Mouse (Mus musculus): ENCODE measurements around the gene Exoc3l. TPM values are rescaled to one million over a fixed set of nuclear protein-coding genes. Genes with fewer than 3 reads are reported as not detected.

The Exoc3l gene
- polyA plus RNA-seq, 1 experiment from 2014 or later, result 3.7 TPM

DNA sequence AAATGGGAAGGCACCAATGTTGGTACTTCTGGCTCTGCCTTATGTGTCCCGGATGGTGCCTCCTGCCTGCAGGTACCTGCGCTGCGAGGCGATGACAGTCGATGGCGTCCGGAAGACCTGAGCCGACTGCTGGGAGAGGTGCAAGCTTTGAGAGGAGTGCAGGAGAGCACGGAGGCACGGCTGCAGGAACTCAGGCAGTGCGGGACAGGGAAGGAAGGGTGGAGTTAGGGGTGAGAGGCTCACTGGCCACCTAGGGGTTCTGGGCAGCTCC lies 25.1 kb downstream of the Exoc3l start:
- Histone ChIP-seq H3K27me3 (ENCODE audit: control insufficient read depth, insufficient read depth, low read length) (peaks cover 4% of the 10 kb centered on the region; the same call in 1 of the 2 replicates), H3K27ac (replicated peaks) (no peak overlapping the region), H3K4me1 (replicated peaks; ENCODE audit: control insufficient read depth, insufficient read depth) (peaks cover 5% of the 10 kb centered on the region; the same call in 1 of the 2 replicates), H3K9me3 (ENCODE audit: control insufficient read depth, low read length) (no peaks in the 10 kb centered on the region), H3K4me3 (ENCODE audit: low read depth, low read length) (no peak overlapping the region), H3K9ac (ENCODE audit: low read length) (no peak overlapping the region), H3K36me3 (ENCODE audit: control insufficient read depth, insufficient read depth, low read length) (no peaks in the 10 kb centered on the region; the same call in 1 of the 2 replicates), H3K4me2 (replicated peaks; ENCODE audit: low read depth) (no peak overlapping the region)
- TF ChIP-seq CTCF (IDR thresholded peaks at IDR 0.05; ENCODE audit: low read depth) (no peak), EP300 (optimal IDR thresholded peaks at IDR 0.05) (no peak)
- no peak for DNase-seq (ENCODE audit: low spot score)
- WGBS, result 12% methylated on average over 11 of the region's 11 CpGs
- ATAC-seq (ENCODE audit: low FRiP score, low TSS enrichment), result no peak

DNA sequence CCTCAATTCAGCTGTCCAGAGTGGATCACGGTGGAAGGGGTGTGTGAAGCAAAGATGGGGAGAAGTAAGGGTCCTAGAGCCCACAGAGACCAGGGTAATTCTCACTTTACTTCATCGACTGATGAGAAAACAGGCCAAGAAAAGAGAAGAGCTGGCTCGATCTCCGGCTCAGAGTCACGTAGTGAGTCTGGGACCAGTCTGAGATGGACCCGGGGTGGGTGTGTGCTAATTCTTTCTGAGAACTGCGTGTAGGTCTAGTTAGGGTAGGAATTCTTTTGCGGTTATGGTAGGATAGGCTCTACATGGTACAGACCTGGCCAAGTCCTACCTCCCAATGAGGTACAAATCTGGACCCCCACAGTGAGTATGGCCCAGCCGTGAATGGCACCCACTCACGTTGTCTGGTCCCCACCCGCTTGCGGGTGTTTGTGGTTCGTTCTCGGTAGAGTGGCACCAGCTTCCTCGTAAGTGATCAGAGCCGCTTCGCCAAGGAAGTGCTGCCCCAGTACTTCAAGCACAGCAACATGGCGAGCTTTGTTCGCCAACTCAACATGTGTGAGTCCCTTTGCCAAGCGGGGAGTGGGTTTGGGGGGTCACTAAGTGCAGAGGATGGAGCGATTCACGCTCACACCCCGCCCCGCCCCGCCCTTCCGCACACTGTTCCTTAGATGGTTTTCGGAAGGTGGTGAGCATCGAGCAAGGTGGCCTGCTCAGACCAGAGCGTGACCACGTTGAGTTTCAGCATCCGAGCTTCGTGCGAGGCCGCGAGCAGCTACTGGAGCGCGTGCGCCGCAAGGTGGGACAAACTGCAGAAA lies 25.6 kb downstream of the Exoc3l start:
- TF ChIP-seq CTCF (IDR thresholded peaks at IDR 0.05; ENCODE audit: low read depth), result no peak
- no peak for TF ChIP-seq EP300 (optimal IDR thresholded peaks at IDR 0.05)
- Histone ChIP-seq H3K27me3 (ENCODE audit: control insufficient read depth, insufficient read depth, low read length) (peaks cover 4% of the 10 kb centered on the region; the same call in 1 of the 2 replicates), H3K4me2 (replicated peaks; ENCODE audit: low read depth) (peak overlapping the region; percentile 73), H3K27ac (replicated peaks) (no peak overlapping the region), H3K36me3 (ENCODE audit: control insufficient read depth, insufficient read depth, low read length) (no peaks in the 10 kb centered on the region; the same call in 1 of the 2 replicates), H3K9me3 (ENCODE audit: control insufficient read depth, low read length) (no peaks in the 10 kb centered on the region), H3K9ac (ENCODE audit: low read length) (no peak overlapping the region), H3K4me3 (ENCODE audit: low read depth, low read length) (peak overlapping the region; percentile 40), H3K4me1 (replicated peaks; ENCODE audit: control insufficient read depth, insufficient read depth) (0 out of 2 replicates have a peak, but pooled peaks cover 5% of the 10 kb centered on the region)
- WGBS, result 13% methylated on average over 39 of the region's 39 CpGs
- DNase-seq (ENCODE audit: low spot score), result peak; percentile 40
- 0 out of 2 replicates have a peak, but pooled peaks have one; percentile 1 for ATAC-seq (ENCODE audit: low FRiP score, low TSS enrichment)

DNA sequence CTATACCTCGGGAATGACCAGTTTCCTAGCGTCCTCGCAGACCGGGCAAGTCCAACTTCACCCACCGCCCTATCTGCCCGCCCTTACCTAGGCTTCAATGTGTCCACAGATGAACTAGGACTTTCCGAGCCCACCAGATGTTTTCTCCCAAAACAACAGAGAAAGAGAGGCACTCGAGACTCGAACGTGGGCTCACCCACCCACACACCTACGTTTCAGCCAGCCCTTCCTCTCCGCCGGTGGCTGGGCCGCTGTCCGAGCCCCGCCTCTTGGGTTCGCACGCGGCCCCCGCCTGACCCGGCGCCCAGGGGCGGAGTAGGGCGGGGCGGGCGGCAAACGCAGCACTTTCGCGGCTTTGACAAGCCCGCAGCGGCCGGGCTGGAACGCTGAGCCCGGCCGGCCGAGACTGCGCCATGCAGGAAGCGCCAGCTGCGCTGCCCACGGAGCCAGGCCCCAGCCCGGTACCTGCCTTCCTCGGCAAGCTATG lies 26.4 kb downstream of the Exoc3l start, which contains the start of gene Hsf4:
Gene Hsf4, plus strand, starts transcription at position 341 of the 487 bp plus-strand sequence.
- DNase-seq (ENCODE audit: low spot score) (peak; percentile 74), ATAC-seq (ENCODE audit: low FRiP score, low TSS enrichment) (peak; percentile 45)
- Histone ChIP-seq H3K4me1 (replicated peaks; ENCODE audit: control insufficient read depth, insufficient read depth) (0 out of 2 replicates have a peak, but pooled peaks cover 9% of the 10 kb centered on the region), H3K27me3 (ENCODE audit: control insufficient read depth, insufficient read depth, low read length) (peaks cover 4% of the 10 kb centered on the region; the same call in 1 of the 2 replicates), H3K4me2 (replicated peaks; ENCODE audit: low read depth) (peak within 1 kb of the TSS; percentile 73), H3K36me3 (ENCODE audit: control insufficient read depth, insufficient read depth, low read length) (no peaks in the 10 kb centered on the region; the same call in 1 of the 2 replicates), H3K9me3 (ENCODE audit: control insufficient read depth, low read length) (no peaks in the 10 kb centered on the region), H3K27ac (replicated peaks) (no peak within 1 kb of the TSS; the same call in 1 of the 2 replicates), H3K9ac (ENCODE audit: low read length) (peak within 1 kb of the TSS; percentile 48), H3K4me3 (ENCODE audit: low read depth, low read length) (peak within 1 kb of the TSS; percentile 40)
- 2% methylated on average over 42 of the region's 42 CpGs for WGBS
- TF ChIP-seq CTCF (IDR thresholded peaks at IDR 0.05; ENCODE audit: low read depth) (no peak), EP300 (optimal IDR thresholded peaks at IDR 0.05) (no peak)

DNA sequence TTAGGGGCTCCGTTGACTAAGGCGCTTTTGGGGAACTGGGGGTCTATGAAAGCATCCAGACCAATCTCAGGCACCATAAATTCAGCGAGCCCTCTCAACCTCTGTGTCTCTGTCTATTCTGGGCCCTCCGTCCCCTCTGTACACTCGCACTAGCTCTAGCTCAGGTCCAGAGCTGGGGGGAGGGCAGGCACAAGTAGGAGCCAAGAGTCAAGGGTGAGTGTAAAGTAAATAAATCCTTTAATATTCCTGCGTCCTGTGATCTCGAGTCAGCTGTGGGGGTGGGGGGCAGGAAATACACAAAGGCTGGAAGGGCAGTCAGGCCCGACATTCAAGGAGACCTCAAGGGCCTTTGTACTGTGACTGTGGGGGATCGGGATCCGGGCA lies 26.8 kb downstream of the Exoc3l start:
- H3K4me3 ChIP-seq (ENCODE audit: low read depth, low read length), result peak overlapping the region; percentile 40
- no peak overlapping the region; the same call in 1 of the 2 replicates for H3K27ac ChIP-seq (replicated peaks)
- H3K9ac ChIP-seq (ENCODE audit: low read length), result peak overlapping the region; percentile 48
- 23% methylated on average over 8 of the region's 10 CpGs for WGBS
- ATAC-seq (ENCODE audit: low FRiP score, low TSS enrichment), result peak; percentile 7; the same call in 1 of the 2 replicates
- H3K36me3 ChIP-seq (ENCODE audit: control insufficient read depth, insufficient read depth, low read length), result no peaks in the 10 kb centered on the region; the same call in 1 of the 2 replicates
- no peak for TF ChIP-seq CTCF (IDR thresholded peaks at IDR 0.05; ENCODE audit: low read depth)
- peak overlapping the region; percentile 73 for H3K4me2 ChIP-seq (replicated peaks; ENCODE audit: low read depth)
- H3K9me3 ChIP-seq (ENCODE audit: control insufficient read depth, low read length), result no peaks in the 10 kb centered on the region
- no peak for DNase-seq (ENCODE audit: low spot score)
- peaks cover 4% of the 10 kb centered on the region; the same call in 1 of the 2 replicates for H3K27me3 ChIP-seq (ENCODE audit: control insufficient read depth, insufficient read depth, low read length)
- 0 out of 2 replicates have a peak, but pooled peaks cover 9% of the 10 kb centered on the region for H3K4me1 ChIP-seq (replicated peaks; ENCODE audit: control insufficient read depth, insufficient read depth)

DNA sequence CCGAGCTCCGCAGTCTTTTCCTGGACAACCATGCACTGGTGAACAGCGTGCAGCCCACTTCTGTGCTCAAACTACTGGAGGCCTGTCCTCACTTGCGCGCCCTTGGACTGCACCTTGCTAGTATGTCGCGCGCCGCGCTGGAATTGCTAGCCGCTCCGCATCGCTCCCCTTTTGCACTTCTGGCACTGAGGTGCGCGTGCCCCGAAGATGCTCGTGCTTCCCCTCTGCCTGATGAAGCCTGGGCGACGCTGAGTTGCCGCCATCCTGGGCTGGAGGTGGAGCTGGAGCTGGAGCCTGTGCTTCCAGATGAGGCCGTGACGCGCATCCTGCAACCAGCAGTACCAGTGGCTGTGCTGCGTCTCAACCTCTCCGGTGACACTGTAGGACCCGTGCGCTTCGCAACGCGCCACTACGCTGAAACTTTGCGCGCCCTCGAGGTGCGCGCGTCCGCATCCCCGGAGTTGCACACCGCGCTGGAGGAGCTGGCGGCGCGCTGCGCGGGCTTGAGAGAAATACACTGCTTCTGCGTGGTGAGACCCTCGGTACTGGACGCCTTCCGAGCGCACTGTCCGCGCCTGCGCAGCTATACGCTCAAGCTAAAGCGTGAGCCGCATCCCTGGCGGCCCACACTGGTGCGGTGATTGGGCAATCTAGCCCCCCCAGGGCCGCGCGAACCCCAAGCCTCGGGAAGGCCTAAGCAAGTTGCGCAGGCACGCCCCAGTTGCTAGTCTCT lies 27.4 kb downstream of the Exoc3l start:
- no peaks in the 10 kb centered on the region; the same call in 1 of the 2 replicates for H3K36me3 ChIP-seq (ENCODE audit: control insufficient read depth, insufficient read depth, low read length)
- 0 out of 2 replicates have a peak, but pooled peaks cover 9% of the 10 kb centered on the region for H3K4me1 ChIP-seq (replicated peaks; ENCODE audit: control insufficient read depth, insufficient read depth)
- no peaks in the 10 kb centered on the region for H3K9me3 ChIP-seq (ENCODE audit: control insufficient read depth, low read length)
- 14% methylated on average over 65 of the region's 65 CpGs for WGBS
- no peak for TF ChIP-seq CTCF (IDR thresholded peaks at IDR 0.05; ENCODE audit: low read depth)
- H3K27me3 ChIP-seq (ENCODE audit: control insufficient read depth, insufficient read depth, low read length), result peaks cover 4% of the 10 kb centered on the region; the same call in 1 of the 2 replicates
- DNase-seq (ENCODE audit: low spot score) (peak; percentile 39), ATAC-seq (ENCODE audit: low FRiP score, low TSS enrichment) (no peak)
- peak overlapping the region; percentile 40 for H3K4me3 ChIP-seq (ENCODE audit: low read depth, low read length)
- H3K9ac ChIP-seq (ENCODE audit: low read length), result peak overlapping the region; percentile 35
- H3K4me2 ChIP-seq (replicated peaks; ENCODE audit: low read depth), result peak overlapping the region; percentile 73
- H3K27ac ChIP-seq (replicated peaks), result no peak overlapping the region; the same call in 1 of the 2 replicates

Measured in stomach, postnatal 0 days (tissue).